Mouse (Mus musculus) neural tube, embryonic 11.5 days (tissue): Measurements from ENCODE around the gene Arl5c. TPM values are rescaled to one million over a fixed set of nuclear protein-coding genes. Genes with fewer than 3 reads are reported as not detected.

Source experiments
- ATAC-seq: fragments of 200-750 bp; cut with Nextera tagmentation; 2 replicates; pipeline ENCODE4 v1.8.0; 2017; ENCODE audit warnings: moderate number of reproducible peaks, mild to moderate bottlenecking, moderate TSS enrichment, moderate library complexity; ENCODE audit not compliant: insufficient read depth, low FRiP score, low TSS enrichment
- DNase-seq: peaks from one replicate; pipeline ENCODE4 v3.0.0-alpha.2; 2015; ENCODE audit warnings: low spot score
- H3K27ac ChIP-seq: fragments of 300-500 bp; sonication (generic); 2 replicates; pipeline ENCODE4 v1.5.1; 2014; ENCODE audit warnings: low read depth, mild to moderate bottlenecking, low read length
- H3K27me3 ChIP-seq: fragments of 300-500 bp; sonication (generic); 2 replicates; pipeline ENCODE4 v1.6.1; 2014; ENCODE audit warnings: mild to moderate bottlenecking, low read length, mixed read lengths; ENCODE audit not compliant: control insufficient read depth, insufficient read depth
- H3K36me3 ChIP-seq: fragments of 300-500 bp; sonication (generic); 2 replicates; pipeline ENCODE4 v1.6.1; 2014; ENCODE audit warnings: mild to moderate bottlenecking, low read length, moderate library complexity, mixed read lengths; ENCODE audit not compliant: control insufficient read depth, insufficient read depth
- H3K4me1 ChIP-seq: fragments of 300-500 bp; sonication (generic); 2 replicates; pipeline ENCODE4 v1.6.1; 2014; ENCODE audit warnings: low read length, mixed read lengths; ENCODE audit not compliant: control insufficient read depth, insufficient read depth
- H3K4me2 ChIP-seq: fragments of 300-500 bp; sonication (generic); 2 replicates; pipeline ENCODE4 v1.6.1; 2014; ENCODE audit warnings: low read depth, mild to moderate bottlenecking, moderate library complexity
- H3K4me3 ChIP-seq: fragments of 300-500 bp; sonication (generic); 2 replicates; pipeline ENCODE4 v1.5.1; 2014; ENCODE audit warnings: low read depth, low read length
- H3K9ac ChIP-seq: fragments of 300-500 bp; sonication (generic); 2 replicates; pipeline ENCODE4 v1.6.1; 2014; ENCODE audit warnings: mild to moderate bottlenecking, low read length
- H3K9me3 ChIP-seq: fragments of 300-500 bp; sonication (generic); 2 replicates; pipeline ENCODE4 v1.6.1; 2016; ENCODE audit warnings: low read length; ENCODE audit not compliant: control insufficient read depth
- WGBS: fragments of 180-500 bp; shearing (Covaris S2); extraction: QIAGEN DNeasy Blood & Tissue Kit; methylation state at CpG from one replicate; pipeline ENCODE4 v1.1.7; 2014; 5-methylcytosine and 5-hydroxymethylcytosine counted together
- polyA plus RNA-seq: library from polyadenylated mRNA; unstranded; fragments of >200 nt; fragmentation: Nextera tagmentation; extraction: Ambion mirVana; gene quantifications from 2 replicates; pipeline ENCODE4 v1.2.1, GENCODE M21; 2014

The Arl5c gene
- polyA plus RNA-seq, 1 experiment from 2014 or later = 10.6 TPM

GRCm38 (mm10) chr11:97982721-97983120 is 13.3 kb downstream of the Arl5c start:
- Histone ChIP-seq H3K9ac (no peak overlapping the region), H3K27me3 (peaks cover 30% of the 10 kb centered on the region), H3K36me3 (no peaks in the 10 kb centered on the region), H3K27ac (no peak overlapping the region), H3K4me1 (peaks cover 4% of the 10 kb centered on the region; the same call in 1 of the 2 replicates), H3K9me3 (no peaks in the 10 kb centered on the region), H3K4me2 (no peak overlapping the region), H3K4me3 (no peak overlapping the region)
- WGBS = 87% methylated on average over 9 of the region's 9 CpGs
- ATAC-seq (no peak), DNase-seq (no peak)

GRCm38 (mm10) chr11:97980531-97980966 is 15.4 kb downstream of the Arl5c start:
- no peak overlapping the region for H3K4me3 ChIP-seq
- H3K27me3 ChIP-seq = peaks cover 14% of the 10 kb centered on the region
- no peaks in the 10 kb centered on the region for H3K36me3 ChIP-seq
- H3K9ac ChIP-seq = no peak overlapping the region
- H3K27ac ChIP-seq = no peak overlapping the region
- H3K9me3 ChIP-seq = no peaks in the 10 kb centered on the region
- DNase-seq (no peak), ATAC-seq (no peak)
- 63% methylated on average over 9 of the region's 9 CpGs for WGBS
- H3K4me2 ChIP-seq = no peak overlapping the region
- H3K4me1 ChIP-seq = no peaks in the 10 kb centered on the region

- 71% methylated on average over 10 of the region's 10 CpGs for WGBS
- H3K9ac ChIP-seq = no peak overlapping the region
- ATAC-seq (no peak), DNase-seq (no peak)
- no peak overlapping the region for H3K4me3 ChIP-seq
- no peak overlapping the region for H3K27ac ChIP-seq
- peaks cover 8% of the 10 kb centered on the region; the same call in 1 of the 2 replicates for H3K27me3 ChIP-seq
- no peaks in the 10 kb centered on the region for H3K36me3 ChIP-seq
- no peak overlapping the region for H3K4me2 ChIP-seq
- no peaks in the 10 kb centered on the region for H3K4me1 ChIP-seq
- H3K9me3 ChIP-seq = no peaks in the 10 kb centered on the region
Measured at GRCm38 (mm10) chr11:97979824-97980495, 16.0 kb downstream of the Arl5c start.

GRCm38 (mm10) chr11:97978392-97978791 is 17.6 kb downstream of the Arl5c start:
- no peak overlapping the region for H3K9ac ChIP-seq
- no peak overlapping the region for H3K27ac ChIP-seq
- no peaks in the 10 kb centered on the region for H3K27me3 ChIP-seq
- no peak for ATAC-seq
- H3K9me3 ChIP-seq = no peaks in the 10 kb centered on the region
- DNase-seq = no peak
- WGBS = 88% methylated on average over 13 of the region's 13 CpGs
- no peaks in the 10 kb centered on the region for H3K36me3 ChIP-seq
- no peaks in the 10 kb centered on the region for H3K4me1 ChIP-seq
- no peak overlapping the region for H3K4me2 ChIP-seq
- no peak overlapping the region for H3K4me3 ChIP-seq

- WGBS = 87% methylated on average over 5 of the region's 5 CpGs
- no peak for DNase-seq
- H3K4me3 ChIP-seq = no peak overlapping the region
- H3K4me2 ChIP-seq = no peak overlapping the region
- ATAC-seq = no peak
- H3K4me1 ChIP-seq = no peaks in the 10 kb centered on the region
- H3K9me3 ChIP-seq = no peaks in the 10 kb centered on the region
- no peaks in the 10 kb centered on the region for H3K27me3 ChIP-seq
- H3K9ac ChIP-seq = no peak overlapping the region
- H3K36me3 ChIP-seq = no peaks in the 10 kb centered on the region
- H3K27ac ChIP-seq = no peak overlapping the region
Measured at GRCm38 (mm10) chr11:97977797-97978196, 18.2 kb downstream of the Arl5c start.

- no peak overlapping the region for H3K27ac ChIP-seq
- no peaks in the 10 kb centered on the region for H3K9me3 ChIP-seq
- H3K36me3 ChIP-seq = no peaks in the 10 kb centered on the region
- H3K4me1 ChIP-seq = no peaks in the 10 kb centered on the region
- H3K27me3 ChIP-seq = no peaks in the 10 kb centered on the region
- ATAC-seq (no peak), DNase-seq (no peak)
- H3K4me2 ChIP-seq = no peak overlapping the region
- H3K9ac ChIP-seq = no peak overlapping the region
- WGBS = 84% methylated on average over 5 of the region's 5 CpGs
- no peak overlapping the region for H3K4me3 ChIP-seq
Measured at GRCm38 (mm10) chr11:97974746-97975145, 21.2 kb downstream of the Arl5c start.

- no peak overlapping the region for H3K4me2 ChIP-seq
- no peaks in the 10 kb centered on the region for H3K4me1 ChIP-seq
- H3K9me3 ChIP-seq = no peaks in the 10 kb centered on the region
- 91% methylated on average over 5 of the region's 5 CpGs for WGBS
- H3K36me3 ChIP-seq = no peaks in the 10 kb centered on the region
- no peak for DNase-seq
- ATAC-seq = no peak
- no peak overlapping the region for H3K27ac ChIP-seq
- H3K27me3 ChIP-seq = no peaks in the 10 kb centered on the region
- no peak overlapping the region for H3K4me3 ChIP-seq
- H3K9ac ChIP-seq = no peak overlapping the region
Measured at GRCm38 (mm10) chr11:97974141-97974540, 21.8 kb downstream of the Arl5c start.

- DNase-seq (no peak), ATAC-seq (no peak)
- no peak overlapping the region for H3K4me2 ChIP-seq
- no peaks in the 10 kb centered on the region for H3K36me3 ChIP-seq
- WGBS = 68% methylated on average over 2 of the region's 2 CpGs
- no peaks in the 10 kb centered on the region for H3K4me1 ChIP-seq
- no peak overlapping the region for H3K4me3 ChIP-seq
- no peaks in the 10 kb centered on the region for H3K27me3 ChIP-seq
- no peak overlapping the region for H3K9ac ChIP-seq
- no peaks in the 10 kb centered on the region for H3K9me3 ChIP-seq
- no peak overlapping the region for H3K27ac ChIP-seq
Measured at GRCm38 (mm10) chr11:97972434-97972833, 23.5 kb downstream of the Arl5c start.

GRCm38 (mm10) chr11:97971232-97971631 is 24.7 kb downstream of the Arl5c start:
- Histone ChIP-seq H3K9me3 (no peaks in the 10 kb centered on the region), H3K27me3 (no peaks in the 10 kb centered on the region), H3K27ac (no peak overlapping the region), H3K4me2 (no peak overlapping the region), H3K9ac (no peak overlapping the region), H3K36me3 (no peaks in the 10 kb centered on the region), H3K4me3 (no peak overlapping the region), H3K4me1 (no peaks in the 10 kb centered on the region)
- WGBS = 46% methylated on average over 7 of the region's 7 CpGs
- ATAC-seq = no peak
- no peak for DNase-seq
